Mouse (Mus musculus) gastrocnemius, postnatal 25 days (tissue): ENCODE data around the gene Gpalpp1. TPM values are rescaled to one million over a fixed set of nuclear protein-coding genes. Genes with fewer than 3 reads are reported as not detected.

ENCODE experiments used
- total RNA-seq, 2 experiments: library from RNA; stranded (reverse); gene quantifications; 1 replicate in 1 of 2; 2 replicates in 1 of 2; pipeline ENCODE4 v1.2.3; 2021

Gene Gpalpp1
- total RNA-seq, 2 experiments from 2014 or later = 5.1 to 5.5 TPM

Other genes with a start within 250 kb of the Gpalpp1 start
- not detected for gene Kctd4, start 155.8 kb downstream of the Gpalpp1 start, total RNA-seq
- 10 to 100 TPM; 11.0 to 12.0 TPM for gene Gtf2f2, start 99.9 kb downstream of the Gpalpp1 start, total RNA-seq
- 1 to 10 TPM; 3.1 to 3.3 TPM for gene Nufip1, start 131 bp upstream of the Gpalpp1 start, total RNA-seq